Mouse (Mus musculus): Measurements from ENCODE around the gene Zbed4. TPM values are rescaled to one million over a fixed set of nuclear protein-coding genes. Genes with fewer than 3 reads are reported as not detected.
"Not testable (repeated sequence)": the region's sequence is repeated elsewhere in the genome, so short reads cannot be mapped to it uniquely, and the experiment has no call there.

Zbed4 gene
- total RNA-seq, 2 experiments from 2014 or later: 32.7 to 44.0 TPM

GRCm38 (mm10) chr15:88800921-88801354 lies 49.5 kb downstream of the Zbed4 start:
- no peak for ATAC-seq (replicated peaks; ENCODE audit: low FRiP score, poor library complexity, severe bottlenecking)

- no peak for ATAC-seq (replicated peaks; ENCODE audit: low FRiP score, poor library complexity, severe bottlenecking)
These were observed 50.4 kb downstream of the Zbed4 start for GRCm38 (mm10) chr15:88801903-88802302.

GRCm38 (mm10) chr15:88802348-88802747 lies 50.9 kb downstream of the Zbed4 start:
- no peak for ATAC-seq (replicated peaks; ENCODE audit: low FRiP score, poor library complexity, severe bottlenecking)

GRCm38 (mm10) chr15:88808121-88808520 lies 56.7 kb downstream of the Zbed4 start:
- ATAC-seq (replicated peaks; ENCODE audit: low FRiP score, poor library complexity, severe bottlenecking): no peak

GRCm38 (mm10) chr15:88810369-88810768 lies 58.9 kb downstream of the Zbed4 start:
- ATAC-seq (replicated peaks; ENCODE audit: low FRiP score, poor library complexity, severe bottlenecking): no peak

GRCm38 (mm10) chr15:88813262-88813661 lies 61.8 kb downstream of the Zbed4 start:
- no peak for ATAC-seq (replicated peaks; ENCODE audit: low FRiP score, poor library complexity, severe bottlenecking)

- ATAC-seq (replicated peaks; ENCODE audit: low FRiP score, poor library complexity, severe bottlenecking): not testable (repeated sequence)
These were observed 62.4 kb downstream of the Zbed4 start for GRCm38 (mm10) chr15:88813873-88814272.

- ATAC-seq (replicated peaks; ENCODE audit: low FRiP score, poor library complexity, severe bottlenecking): no peak
These were observed 63.1 kb downstream of the Zbed4 start for GRCm38 (mm10) chr15:88814411-88815047.

- ATAC-seq (replicated peaks; ENCODE audit: low FRiP score, poor library complexity, severe bottlenecking): no peak
These were observed 63.8 kb downstream of the Zbed4 start for GRCm38 (mm10) chr15:88815196-88815700.

GRCm38 (mm10) chr15:88819026-88819905 lies 67.8 kb downstream of the Zbed4 start, which contains the start of the genes Alg12 and Creld2:
Gene Alg12, minus strand, starts transcription at chr15:88819318.
Gene Creld2, plus strand, starts transcription at chr15:88819646.
- ATAC-seq (replicated peaks; ENCODE audit: low FRiP score, poor library complexity, severe bottlenecking): peak; percentile 96

- no peak for ATAC-seq (replicated peaks; ENCODE audit: low FRiP score, poor library complexity, severe bottlenecking)
These were observed 68.4 kb downstream of the Zbed4 start for GRCm38 (mm10) chr15:88819906-88820303.

GRCm38 (mm10) chr15:88821403-88821802 lies 69.9 kb downstream of the Zbed4 start:
- no peak for ATAC-seq (replicated peaks; ENCODE audit: low FRiP score, poor library complexity, severe bottlenecking)

GRCm38 (mm10) chr15:88822513-88822912 lies 71.1 kb downstream of the Zbed4 start:
- no peak for ATAC-seq (replicated peaks; ENCODE audit: low FRiP score, poor library complexity, severe bottlenecking)

- ATAC-seq (replicated peaks; ENCODE audit: low FRiP score, poor library complexity, severe bottlenecking): no peak
These were observed 71.9 kb downstream of the Zbed4 start for GRCm38 (mm10) chr15:88823376-88823775.

GRCm38 (mm10) chr15:88827466-88827865 lies 76.0 kb downstream of the Zbed4 start:
- no peak for ATAC-seq (replicated peaks; ENCODE audit: low FRiP score, poor library complexity, severe bottlenecking)

GRCm38 (mm10) chr15:88827991-88828799 lies 76.7 kb downstream of the Zbed4 start:
- ATAC-seq (replicated peaks; ENCODE audit: low FRiP score, poor library complexity, severe bottlenecking): peak; percentile 76

GRCm38 (mm10) chr15:88828800-88829705 lies 77.6 kb downstream of the Zbed4 start:
- peak; percentile 78 for ATAC-seq (replicated peaks; ENCODE audit: low FRiP score, poor library complexity, severe bottlenecking)

GRCm38 (mm10) chr15:88829791-88830440 lies 78.5 kb downstream of the Zbed4 start:
- no peak for ATAC-seq (replicated peaks; ENCODE audit: low FRiP score, poor library complexity, severe bottlenecking)
